Mouse (Mus musculus) left cerebral cortex, postnatal 36 days (tissue): Measurements from ENCODE around the gene Kctd19. TPM values are rescaled to one million over a fixed set of nuclear protein-coding genes. Genes with fewer than 3 reads are reported as not detected.

ENCODE experiments used
- DNase-seq, 2 experiments: peaks; one replicate each; pipeline ENCODE4 v3.0.0; 2021 to 2022; ENCODE audit warnings: low spot score in 2 of 2, mixed read lengths in 1 of 2
- intact Hi-C: fragments of 180-260 bp; cut with DNase I; formaldehyde crosslinking; loops from one replicate; pipeline ENCODE4 v1.15.1; 2025
- total RNA-seq, 2 experiments: library from RNA; stranded (reverse); gene quantifications; 2 replicates each; pipeline ENCODE4 v1.2.3; 2021

Kctd19 gene
- not detected for total RNA-seq

- intact Hi-C loops: no loop called here
- peak in 1 of 2 experiments; percentile 12 for DNase-seq
These were observed at the start of gene Kctd19, which contains the start of gene Lrrc36 for GRCm38 (mm10) chr8:105413391-105413790. Gene Kctd19, minus strand, starts transcription at chr8:105413502. Gene Lrrc36, plus strand, starts transcription at chr8:105413571.

GRCm38 (mm10) chr8:105461085-105461803, 47.9 kb upstream of the Kctd19 start:
- no peak for DNase-seq
- intact Hi-C loops: no loop called here

DNA sequence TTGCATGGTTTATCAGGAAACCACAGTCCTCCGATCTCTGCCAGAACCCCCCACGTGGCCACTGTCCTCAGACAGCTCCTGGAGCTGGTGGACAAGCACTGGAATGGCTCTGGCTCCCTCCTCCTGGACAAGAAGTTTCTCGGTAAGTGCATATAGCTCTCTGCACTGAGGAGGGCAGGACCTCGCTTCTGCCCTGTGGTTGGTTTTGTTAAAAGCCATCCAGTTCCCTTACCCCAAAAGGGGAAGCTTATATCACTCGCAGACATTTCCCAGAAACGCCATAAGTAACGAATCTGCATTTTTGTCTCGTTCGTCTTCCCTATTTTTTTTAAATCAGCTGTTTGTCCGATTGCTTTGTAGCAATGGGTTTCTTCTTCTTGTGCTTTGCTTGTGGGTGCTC, 41.9 kb upstream of the Kctd19 start:
- intact Hi-C loops: no loop called here
- no peak for DNase-seq

DNA sequence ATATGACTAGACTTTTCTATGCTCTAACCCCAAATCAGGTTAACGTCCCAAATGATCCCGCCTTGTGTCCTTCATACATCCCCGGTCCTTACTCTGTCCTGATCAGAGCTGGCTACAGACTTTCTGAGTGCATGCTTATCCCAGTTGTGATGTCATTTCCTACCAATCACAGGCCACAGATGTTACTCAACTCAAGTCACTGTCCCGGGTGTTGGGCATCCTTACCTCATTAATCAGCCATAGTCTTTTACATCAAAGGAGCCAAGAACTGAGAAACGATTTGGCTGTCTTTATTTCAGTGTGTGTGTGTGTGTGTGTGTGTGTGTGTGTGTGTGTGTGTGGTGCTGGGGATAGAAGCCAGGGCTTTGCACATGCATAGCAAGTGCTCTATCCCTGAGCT, 40.8 kb upstream of the Kctd19 start:
- no peak for DNase-seq
- intact Hi-C loops: no loop called here

DNA sequence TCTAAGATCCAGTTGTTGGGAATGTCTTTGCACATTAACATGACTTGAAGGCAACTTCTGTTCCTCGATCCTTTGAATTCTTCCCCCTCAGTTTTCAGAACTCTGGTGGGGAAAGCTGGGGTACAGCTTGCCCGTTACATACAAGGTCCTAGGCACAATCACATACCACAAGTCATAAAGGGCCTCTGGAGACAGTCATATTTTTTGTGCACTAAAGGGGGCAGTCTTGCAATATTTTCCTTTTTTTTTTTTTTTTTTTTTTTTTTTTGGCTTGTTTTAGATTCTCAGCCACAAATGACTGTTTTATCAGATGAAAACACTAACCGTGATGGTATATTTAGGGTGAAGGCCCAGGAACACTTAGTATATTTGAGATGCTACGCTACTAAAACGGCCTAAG, 40.0 kb upstream of the Kctd19 start:
- DNase-seq: no peak
- intact Hi-C loops: no loop called here

GRCm38 (mm10) chr8:105451903-105452603, 38.8 kb upstream of the Kctd19 start:
- DNase-seq: no peak
- intact Hi-C loops: no loop called here

GRCm38 (mm10) chr8:105450977-105451376, 37.7 kb upstream of the Kctd19 start:
- no peak for DNase-seq
- intact Hi-C loops: no loop called here

GRCm38 (mm10) chr8:105448596-105448995, 35.3 kb upstream of the Kctd19 start:
- no peak for DNase-seq
- intact Hi-C loops: no loop called here

DNA sequence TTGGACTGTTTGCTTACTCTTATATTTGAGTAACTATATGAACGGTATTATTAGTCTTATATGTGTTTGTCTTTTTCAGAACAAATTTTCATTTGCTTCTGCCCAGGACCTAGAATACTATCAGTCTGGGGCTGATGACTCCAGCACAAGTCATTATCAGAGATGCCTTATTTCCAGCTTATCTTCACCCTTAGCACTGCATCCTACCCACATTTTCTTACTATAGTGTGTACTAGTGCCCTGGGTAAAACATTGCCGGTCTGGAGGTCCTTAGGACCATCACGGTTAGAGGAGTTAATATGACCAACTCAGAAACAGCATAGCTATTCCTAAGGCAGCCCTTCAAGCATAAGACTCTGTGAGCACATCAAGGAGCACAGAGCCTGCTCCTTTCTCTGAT, 34.9 kb upstream of the Kctd19 start:
- intact Hi-C loops: no loop called here
- no peak for DNase-seq

DNA sequence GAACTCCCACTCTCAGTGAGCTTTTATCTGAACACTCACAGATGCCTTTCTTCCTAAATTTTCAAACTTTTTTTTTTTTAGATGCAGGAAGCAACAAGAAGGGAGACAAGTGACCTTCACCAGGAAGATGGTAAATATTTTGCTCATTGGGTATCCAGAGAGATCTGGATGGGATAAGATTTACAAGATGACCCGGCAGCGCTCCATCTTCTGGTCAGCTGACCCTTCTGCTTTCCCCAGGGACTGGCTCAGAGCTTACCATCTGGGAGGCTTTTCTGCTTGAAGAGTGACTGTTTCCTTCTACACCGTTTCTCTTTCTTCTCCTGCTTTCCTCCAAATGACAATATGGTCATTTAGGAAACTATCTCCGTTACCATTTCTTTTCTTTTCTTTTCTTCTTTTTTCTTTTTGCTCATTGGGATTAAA, 32.8 kb upstream of the Kctd19 start:
- intact Hi-C loops: no loop called here
- no peak for DNase-seq

- DNase-seq: no peak
These were observed 32.2 kb upstream of the Kctd19 start for GRCm38 (mm10) chr8:105445296-105446126.

GRCm38 (mm10) chr8:105442661-105443060, 29.4 kb upstream of the Kctd19 start:
- DNase-seq: no peak
- intact Hi-C loops: no loop called here

More at GRCm38 (mm10) chr8:105445296-105446126, 32.2 kb upstream of the Kctd19 start:
- intact Hi-C loops: no loop called here

GRCm38 (mm10) chr8:105441433-105441832, 28.1 kb upstream of the Kctd19 start:
- intact Hi-C loops: no loop called here
- DNase-seq: no peak

DNA sequence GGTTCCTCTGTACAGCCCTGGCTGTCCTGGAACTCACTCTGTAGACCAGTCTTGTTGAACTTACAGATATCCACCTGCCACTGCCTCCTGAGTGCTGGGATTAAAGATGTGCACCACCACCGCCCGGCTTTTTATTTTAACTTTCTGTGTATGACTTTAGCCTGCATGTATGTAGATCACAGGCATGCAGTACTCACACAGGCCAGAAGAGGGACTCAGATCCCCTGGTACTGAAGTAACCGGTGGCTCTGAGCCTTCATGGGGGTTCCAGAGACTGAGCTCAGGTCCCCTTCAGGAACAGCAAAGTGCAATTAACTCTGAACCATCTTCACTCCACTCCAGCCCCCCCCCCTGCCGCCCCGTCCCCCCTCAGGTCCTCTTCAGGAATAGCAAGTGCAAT, 25.6 kb upstream of the Kctd19 start:
- intact Hi-C loops: no loop called here

DNA sequence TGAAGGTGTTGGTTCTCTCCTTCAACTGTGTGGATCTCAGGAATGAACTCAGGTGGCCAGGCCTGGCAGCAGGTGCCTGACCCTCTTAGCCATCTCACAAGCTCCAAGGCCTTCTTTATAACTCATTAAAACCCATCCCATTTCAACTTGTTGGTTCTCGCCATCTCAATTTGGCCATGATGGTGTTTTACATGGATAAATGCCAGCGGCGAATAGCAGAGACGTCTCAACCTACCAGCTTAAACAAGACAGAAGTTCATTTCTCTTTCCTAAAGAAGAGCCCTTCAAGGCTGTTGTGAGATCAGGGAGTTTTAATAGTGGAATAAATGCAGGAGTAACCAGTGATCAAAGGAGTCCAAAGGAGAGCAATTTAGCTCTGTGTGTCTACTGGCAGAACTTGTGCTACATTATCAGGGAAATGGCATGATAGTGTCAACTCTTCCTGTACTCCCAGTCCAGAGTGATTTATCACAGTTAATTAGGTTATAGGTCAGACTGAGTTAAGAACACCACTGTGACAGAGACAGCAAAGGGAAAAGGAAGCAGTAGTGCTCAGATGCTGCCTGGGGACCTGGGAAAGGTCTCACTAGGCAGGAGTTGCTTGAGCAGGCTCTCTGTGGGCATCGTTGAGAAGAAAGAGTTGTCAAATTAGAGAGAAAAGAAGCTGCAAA, 23.9 kb upstream of the Kctd19 start:
- DNase-seq: no peak
- intact Hi-C loops: no loop called here

More for the DNA sequence above, 25.6 kb upstream of the Kctd19 start:
- DNase-seq: no peak

DNA sequence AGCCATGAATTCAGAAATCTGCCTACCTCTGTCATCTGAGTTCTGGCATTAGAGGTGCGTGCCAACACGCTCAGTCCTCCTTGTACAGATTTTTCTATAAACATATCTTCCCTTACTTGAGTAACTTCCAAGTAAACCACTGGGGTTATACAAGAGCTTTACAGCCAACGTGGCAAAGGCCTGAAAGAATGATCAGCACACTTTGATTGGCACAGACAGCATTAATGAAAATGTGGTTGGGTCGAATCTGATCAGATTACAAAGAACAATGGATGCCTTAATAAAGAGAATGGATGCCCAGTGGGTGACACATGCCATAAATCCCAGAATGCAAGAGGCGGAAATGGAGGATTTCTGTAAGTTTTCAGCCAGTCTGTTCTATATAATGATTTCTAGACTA, 22.9 kb upstream of the Kctd19 start:
- intact Hi-C loops: no loop called here
- DNase-seq: no peak

- no peak for DNase-seq
- intact Hi-C loops: no loop called here
These were observed 20.8 kb upstream of the Kctd19 start for GRCm38 (mm10) chr8:105434136-105434535.

DNA sequence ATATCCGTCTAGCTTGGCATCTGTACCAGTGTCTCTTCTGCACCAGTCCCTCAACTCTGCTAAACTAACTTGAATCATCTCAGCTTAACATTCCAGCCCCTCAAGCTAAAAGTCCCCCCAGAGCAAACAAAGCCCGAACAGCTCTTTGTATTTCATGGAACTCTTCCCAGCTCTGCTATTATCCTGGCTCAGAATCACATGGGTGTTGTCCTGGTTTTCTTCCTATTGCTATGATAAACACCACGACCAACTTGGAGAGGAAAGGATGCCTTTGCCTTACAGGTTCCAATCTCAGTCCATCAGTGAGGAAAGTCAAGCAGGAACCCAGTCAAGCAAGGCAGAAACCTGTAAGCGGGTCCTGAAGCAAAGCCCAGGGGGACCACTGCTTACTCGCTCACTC, 20.2 kb upstream of the Kctd19 start:
- DNase-seq: no peak
- intact Hi-C loops: no loop called here

GRCm38 (mm10) chr8:105433021-105433420, 19.7 kb upstream of the Kctd19 start:
- intact Hi-C loops: no loop called here
- no peak for DNase-seq
